Comparison of ENCODE assay signal across 9 mouse cellular contexts in the genomic region with DNA sequence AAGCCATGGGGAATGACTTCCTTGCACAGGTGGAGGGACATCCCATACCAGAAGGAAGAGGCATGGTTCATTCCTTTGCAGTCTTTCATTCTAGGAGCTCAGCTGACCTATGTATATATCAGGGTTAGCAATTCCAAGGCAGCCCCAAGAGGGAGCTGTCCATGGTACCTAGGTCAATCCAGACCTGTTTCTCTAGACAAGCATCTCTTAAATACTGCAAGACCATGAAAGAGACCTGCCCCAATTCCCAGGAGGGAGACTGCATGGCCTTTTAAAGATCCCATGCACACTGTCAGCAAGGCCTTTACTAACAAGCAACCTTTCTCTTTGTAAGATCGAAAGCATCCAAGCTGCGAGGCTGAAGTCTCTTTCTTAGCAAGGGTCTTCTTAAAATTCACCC.
A peak's percentile ranks its signal among the peaks of the same experiment; 100 is the strongest.
DNase-seq lines count a peak whose midpoint lies in the region; ATAC-seq and TF ChIP-seq lines count a peak whose summit lies in the region.
"Had no signal": no experiment of that assay in that cellular context is flagged by ENCODE, and none has a peak within 500 bp of the region (broad histone marks: within the 10 kb centered on the region; RNA-seq: fewer than 3 reads in every experiment).

No protein-coding gene starts in this region.

- H3K4me2 ChIP-seq in forebrain, embryonic 13.5 days, result no peak overlapping the region
- H3K4me2 ChIP-seq in neural tube, embryonic 15.5 days, result no peak overlapping the region
- no peak overlapping the region for H3K4me2 ChIP-seq in kidney, postnatal 0 days (ENCODE audit: low read length)
- no peak overlapping the region for H3K4me2 ChIP-seq in stomach, postnatal 0 days (replicated peaks; ENCODE audit: low read depth)
- H3K4me2 ChIP-seq: neural tube, embryonic 12.5 days had no signal

- no peaks in the 10 kb centered on the region for H3K9me3 ChIP-seq in forebrain, embryonic 10.5 days
- H3K9me3 ChIP-seq in forebrain, embryonic 13.5 days (replicated peaks), result no peaks in the 10 kb centered on the region
- no peaks in the 10 kb centered on the region for H3K9me3 ChIP-seq in neural tube, embryonic 15.5 days (replicated peaks)
- no peaks in the 10 kb centered on the region for H3K9me3 ChIP-seq in kidney, postnatal 0 days (replicated peaks; ENCODE audit: low read length)
- H3K9me3 ChIP-seq in stomach, postnatal 0 days (ENCODE audit: control insufficient read depth, low read length), result no peaks in the 10 kb centered on the region
- H3K9me3 ChIP-seq: neural tube, embryonic 12.5 days had no signal

- no peaks in the 10 kb centered on the region for H3K27me3 ChIP-seq in forebrain, embryonic 10.5 days (ENCODE audit: poor library complexity, severe bottlenecking)
- H3K27me3 ChIP-seq in forebrain, embryonic 13.5 days, result no peaks in the 10 kb centered on the region; the same call in 1 of the 2 replicates
- H3K27me3 ChIP-seq in neural tube, embryonic 15.5 days (replicated peaks), result no peaks in the 10 kb centered on the region
- H3K27me3 ChIP-seq in kidney, postnatal 0 days (ENCODE audit: insufficient read depth, low read length), result no peaks in the 10 kb centered on the region
- no peaks in the 10 kb centered on the region for H3K27me3 ChIP-seq in stomach, postnatal 0 days (ENCODE audit: control insufficient read depth, insufficient read depth, low read length)
- H3K27me3 ChIP-seq: neural tube, embryonic 12.5 days had no signal

- H3K4me1 ChIP-seq in forebrain, embryonic 10.5 days, result peaks cover 24% of the 10 kb centered on the region; the same call in 1 of the 2 replicates
- H3K4me1 ChIP-seq in forebrain, embryonic 13.5 days, result peaks cover 15% of the 10 kb centered on the region
- H3K4me1 ChIP-seq in neural tube, embryonic 15.5 days, result peaks cover 12% of the 10 kb centered on the region
- H3K4me1 ChIP-seq in kidney, postnatal 0 days (replicated peaks; ENCODE audit: insufficient read depth, low read length), result no peaks in the 10 kb centered on the region
- H3K4me1 ChIP-seq in stomach, postnatal 0 days (replicated peaks; ENCODE audit: control insufficient read depth, insufficient read depth), result no peaks in the 10 kb centered on the region
- H3K4me1 ChIP-seq: neural tube, embryonic 12.5 days had no signal

- H3K27ac ChIP-seq in forebrain, embryonic 10.5 days, result no peak overlapping the region
- no peak overlapping the region for H3K27ac ChIP-seq in forebrain, embryonic 13.5 days
- no peak overlapping the region for H3K27ac ChIP-seq in neural tube, embryonic 15.5 days (replicated peaks)
- H3K27ac ChIP-seq in kidney, postnatal 0 days, result no peak overlapping the region
- no peak overlapping the region for H3K27ac ChIP-seq in stomach, postnatal 0 days (replicated peaks)
- H3K27ac ChIP-seq: neural tube, embryonic 12.5 days had no signal

- H3K36me3 ChIP-seq in forebrain, embryonic 10.5 days (replicated peaks), result no peaks in the 10 kb centered on the region
- H3K36me3 ChIP-seq in forebrain, embryonic 13.5 days (ENCODE audit: poor library complexity, severe bottlenecking), result no peaks in the 10 kb centered on the region
- no peaks in the 10 kb centered on the region for H3K36me3 ChIP-seq in neural tube, embryonic 15.5 days
- H3K36me3 ChIP-seq in kidney, postnatal 0 days (ENCODE audit: insufficient read depth, low read length), result no peaks in the 10 kb centered on the region
- H3K36me3 ChIP-seq in stomach, postnatal 0 days (ENCODE audit: control insufficient read depth, insufficient read depth, low read length), result no peaks in the 10 kb centered on the region
- H3K36me3 ChIP-seq: neural tube, embryonic 12.5 days had no signal

- TF ChIP-seq EP300 in stomach, postnatal 0 days (optimal IDR thresholded peaks at IDR 0.05), result no peak

- H3K9ac ChIP-seq in forebrain, embryonic 13.5 days, result no peak overlapping the region
- H3K9ac ChIP-seq in neural tube, embryonic 15.5 days (replicated peaks), result no peak overlapping the region
- H3K9ac ChIP-seq in kidney, postnatal 0 days (ENCODE audit: low read depth, low read length), result no peak overlapping the region
- no peak overlapping the region for H3K9ac ChIP-seq in stomach, postnatal 0 days (ENCODE audit: low read length)
- H3K9ac ChIP-seq: neural tube, embryonic 12.5 days had no signal

- H3K4me3 ChIP-seq in forebrain, embryonic 10.5 days, result no peak overlapping the region
- no peak overlapping the region for H3K4me3 ChIP-seq in forebrain, embryonic 13.5 days
- H3K4me3 ChIP-seq in neural tube, embryonic 15.5 days (replicated peaks), result no peak overlapping the region
- no peak overlapping the region for H3K4me3 ChIP-seq in kidney, postnatal 0 days (replicated peaks; ENCODE audit: low read depth, low read length)
- no peak overlapping the region for H3K4me3 ChIP-seq in stomach, postnatal 0 days (ENCODE audit: low read depth, low read length)
- H3K4me3 ChIP-seq: neural tube, embryonic 12.5 days had no signal

- TF ChIP-seq CTCF in kidney, postnatal 0 days (IDR thresholded peaks at IDR 0.05; ENCODE audit: low read depth), result peak; percentile 28; the same call in 1 of the 2 replicates
- TF ChIP-seq CTCF in stomach, postnatal 0 days (IDR thresholded peaks at IDR 0.05; ENCODE audit: low read depth), result peak; percentile 19; the same call in 1 of the 2 replicates

- no peak for ATAC-seq in forebrain, embryonic 13.5 days
- ATAC-seq in neural tube, embryonic 15.5 days (ENCODE audit: low FRiP score), result no peak
- no peak for ATAC-seq in kidney, postnatal 0 days (replicated peaks; ENCODE audit: low FRiP score, low read depth)
- ATAC-seq in stomach, postnatal 0 days (ENCODE audit: low FRiP score, low TSS enrichment), result no peak
- no peak for ATAC-seq in inflammation-experienced regulatory T-cells, adult 6 months

- 86% methylated on average over 2 of the region's 2 CpGs for WGBS in forebrain, embryonic 10.5 days
- WGBS in forebrain, embryonic 13.5 days, result 72% methylated on average over 2 of the region's 2 CpGs
- 82% methylated on average over 2 of the region's 2 CpGs for WGBS in neural tube, embryonic 15.5 days
- 68% methylated on average over 2 of the region's 2 CpGs for WGBS in kidney, postnatal 0 days
- 88% methylated on average over 2 of the region's 2 CpGs for WGBS in stomach, postnatal 0 days

- DNase-seq in forebrain, embryonic 10.5 days (ENCODE audit: extremely low spot score, low spot score), result peak; percentile 20
- peak; percentile 52 for DNase-seq in neural tube, embryonic 10.5 days (ENCODE audit: extremely low spot score, low spot score)
- peak; percentile 87 for DNase-seq in kidney, postnatal 0 days (ENCODE audit: low spot score)
- DNase-seq in stomach, postnatal 0 days (ENCODE audit: low spot score), result peak; percentile 53
- no peak for DNase-seq in right cerebral cortex, adult 2 months (ENCODE audit: low spot score in 2 of 2)

Comparison
In these comparisons a context has a peak if more than half of its experiments do, and no peak if none do; other contexts are left out.
1. DNase-seq: peak in forebrain, embryonic 10.5 days (single experiment), neural tube, embryonic 10.5 days (single experiment), kidney, postnatal 0 days (single experiment) and stomach, postnatal 0 days (single experiment); none in right cerebral cortex, adult 2 months (0 of 2).